Comparison of ENCODE assay signal across 15 mouse cellular contexts in the genomic region with DNA sequence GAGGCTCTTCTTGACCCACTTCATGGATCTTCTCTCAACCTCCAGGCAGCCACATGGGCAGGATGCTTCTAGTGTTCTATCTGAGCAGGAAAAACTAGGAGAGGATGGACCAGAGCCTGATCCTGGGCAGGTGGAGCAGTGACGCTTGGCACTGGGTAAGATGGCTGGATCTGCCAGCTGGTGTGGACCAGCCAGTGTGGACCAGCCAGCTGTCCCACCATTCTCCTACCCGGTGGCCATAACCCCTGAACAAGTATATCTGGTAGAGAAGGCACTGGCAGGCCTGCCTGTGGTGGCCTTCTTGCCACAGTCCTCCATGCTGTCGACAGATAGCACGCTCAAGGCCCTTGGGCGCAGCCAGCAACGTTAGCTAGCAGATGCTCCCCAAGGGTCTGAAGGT.
DNase-seq lines count a peak whose midpoint lies in the region; ATAC-seq and TF ChIP-seq lines count a peak whose summit lies in the region.
"Had no signal": no experiment of that assay in that cellular context is flagged by ENCODE, and none has a peak within 500 bp of the region (broad histone marks: within the 10 kb centered on the region; RNA-seq: fewer than 3 reads in every experiment).

No protein-coding gene starts in this region.

- no peak for ATAC-seq in hindbrain, postnatal 0 days
- no peak for ATAC-seq in neural tube, embryonic 15.5 days (ENCODE audit: low FRiP score)
- ATAC-seq: activated CD4-positive, CD25-positive, alpha-beta regulatory T cell, adult 4 months had no signal

- WGBS in heart, adult 2 months = 86% methylated on average over 6 of the region's 6 CpGs
- WGBS in hindbrain, postnatal 0 days = 66% methylated on average over 6 of the region's 6 CpGs
- 72% methylated on average over 6 of the region's 6 CpGs for WGBS in neural tube, embryonic 15.5 days

- no peaks in the 10 kb centered on the region for H3K9me3 ChIP-seq in hindbrain, postnatal 0 days (ENCODE audit: low read length)
- H3K9me3 ChIP-seq in neural tube, embryonic 15.5 days (replicated peaks) = no peaks in the 10 kb centered on the region
- H3K9me3 ChIP-seq: embryonic facial prominence, embryonic 13.5 days had no signal

- no peak for TF ChIP-seq CTCF in heart, adult 2 months (IDR thresholded peaks at IDR 0.05)
- TF ChIP-seq CTCF in layer of hippocampus, adult 2 months (conservative IDR thresholded peaks at IDR 0.05) = no peak
- TF ChIP-seq CTCF in hindbrain, postnatal 0 days (IDR thresholded peaks at IDR 0.05; ENCODE audit: low read depth) = no peak

- no peak overlapping the region for H3K9ac ChIP-seq in heart, adult 2 months (ENCODE audit: low read depth, low read length)
- H3K9ac ChIP-seq in hindbrain, postnatal 0 days (replicated peaks; ENCODE audit: low read length) = no peak overlapping the region
- H3K9ac ChIP-seq in neural tube, embryonic 15.5 days (replicated peaks) = no peak overlapping the region
- H3K9ac ChIP-seq: embryonic facial prominence, embryonic 13.5 days had no signal

- intact Hi-C loops in heart, adult 2 months (cut with DNase I) = no loop called here

- no peaks in the 10 kb centered on the region for H3K27me3 ChIP-seq in heart, adult 2 months (ENCODE audit: control insufficient read depth, insufficient read depth, low read length)
- no peaks in the 10 kb centered on the region for H3K27me3 ChIP-seq in hindbrain, postnatal 0 days (ENCODE audit: insufficient read depth, low read length)
- H3K27me3 ChIP-seq in neural tube, embryonic 15.5 days (replicated peaks) = 0 out of 2 replicates have a peak, but pooled peaks cover 3% of the 10 kb centered on the region
- H3K27me3 ChIP-seq: embryonic facial prominence, embryonic 13.5 days had no signal

- no peak for TF ChIP-seq POLR2A in heart, adult 2 months (IDR thresholded peaks at IDR 0.05; ENCODE audit: insufficient read depth, low read depth, low read length)

- DNase-seq in heart, adult 2 months = no peak
- no peak for DNase-seq in heart, adult 8-10 months (ENCODE audit: low spot score)
- peak in 1 of 2 experiments; percentile 10 for DNase-seq in layer of hippocampus, adult 2 months (ENCODE audit: low spot score in 2 of 2)
- no peak for DNase-seq in layer of hippocampus, adult 9-11 months
- DNase-seq in hindbrain, postnatal 0 days (ENCODE audit: low spot score) = no peak
- DNase-seq in kidney, adult 8-10 months = no peak
- DNase-seq: cerebellum, adult 9-10 months; kidney, adult 9 months; lung, adult 2 months; retina, postnatal 1 day; thymus, postnatal 36 days had no signal

- H3K36me3 ChIP-seq in heart, adult 2 months (ENCODE audit: control insufficient read depth, insufficient read depth, low read length) = no peaks in the 10 kb centered on the region
- H3K36me3 ChIP-seq in hindbrain, postnatal 0 days (ENCODE audit: insufficient read depth, low read length) = no peaks in the 10 kb centered on the region
- no peaks in the 10 kb centered on the region for H3K36me3 ChIP-seq in neural tube, embryonic 15.5 days
- H3K36me3 ChIP-seq: embryonic facial prominence, embryonic 13.5 days had no signal

- no peaks in the 10 kb centered on the region for H3K79me2 ChIP-seq in heart, adult 2 months (replicated peaks; ENCODE audit: control insufficient read depth, insufficient read depth, low read length)

- no peak overlapping the region for H3K4me2 ChIP-seq in hindbrain, postnatal 0 days (ENCODE audit: low read depth, low read length)
- H3K4me2 ChIP-seq in neural tube, embryonic 15.5 days = no peak overlapping the region
- H3K4me2 ChIP-seq: embryonic facial prominence, embryonic 13.5 days had no signal

- H3K27ac ChIP-seq in heart, adult 2 months = peak overlapping the region; percentile 26; the same call in 1 of the 2 replicates
- H3K27ac ChIP-seq in layer of hippocampus, adult 2 months = peak overlapping the region; percentile 91
- peak overlapping the region; percentile 76 for H3K27ac ChIP-seq in hindbrain, postnatal 0 days
- H3K27ac ChIP-seq in neural tube, embryonic 15.5 days (replicated peaks) = peak overlapping the region; percentile 76
- H3K27ac ChIP-seq: embryonic facial prominence, embryonic 13.5 days; stomach, postnatal 0 days had no signal

- no peak overlapping the region for H3K4me3 ChIP-seq in heart, adult 2 months
- no peak overlapping the region for H3K4me3 ChIP-seq in layer of hippocampus, adult 2 months
- H3K4me3 ChIP-seq in hindbrain, postnatal 0 days (ENCODE audit: low read length) = no peak overlapping the region
- no peak overlapping the region for H3K4me3 ChIP-seq in neural tube, embryonic 15.5 days (replicated peaks)
- H3K4me3 ChIP-seq: embryonic facial prominence, embryonic 13.5 days had no signal

- peaks cover 3% of the 10 kb centered on the region for H3K4me1 ChIP-seq in heart, adult 2 months (ENCODE audit: control insufficient read depth, insufficient read depth, low read length)
- H3K4me1 ChIP-seq in hindbrain, postnatal 0 days (ENCODE audit: insufficient read depth, low read length) = peaks cover 14% of the 10 kb centered on the region
- H3K4me1 ChIP-seq in neural tube, embryonic 15.5 days = peaks cover 42% of the 10 kb centered on the region

- TF ChIP-seq EP300 in heart, adult 2 months (IDR thresholded peaks at IDR 0.05; ENCODE audit: insufficient read depth, low read depth, low read length) = no peak

Comparison
In these comparisons a context has a peak if more than half of its experiments do, and no peak if none do; other contexts are left out.
1. H3K27ac ChIP-seq: peak in every context shown above with its lines; median percentile 91 in layer of hippocampus, adult 2 months; 76 in hindbrain, postnatal 0 days; 76 in neural tube, embryonic 15.5 days; 26 in heart, adult 2 months.